Mouse (Mus musculus) forelimb bud, embryonic 11.5 days (tissue): ENCODE measurements around the gene Neil1.

Experiments used
- DNase-seq: peaks from one replicate; pipeline ENCODE4 v3.0.0-alpha.2; 2012; ENCODE audit warnings: low read depth, low spot score

Gene Neil1

DNA sequence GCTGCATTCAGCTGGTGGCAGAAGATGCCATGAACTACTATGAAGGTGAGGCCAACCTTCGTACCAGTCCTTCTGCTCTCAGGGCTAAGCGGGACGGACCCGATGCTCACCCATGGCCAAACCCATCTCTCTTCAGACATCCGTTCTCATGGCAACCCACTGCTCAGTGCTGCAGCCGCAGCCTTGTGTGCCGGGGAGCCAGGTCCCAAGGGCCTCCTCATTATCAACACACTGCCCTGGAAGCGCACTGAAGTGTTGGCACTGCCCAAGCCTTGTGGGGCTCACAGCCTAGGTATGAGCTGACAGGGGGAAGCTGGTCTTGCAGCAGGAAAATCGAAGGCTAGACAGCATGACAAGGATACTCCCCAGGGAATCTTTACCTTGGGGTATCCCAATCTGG lies 9.0 kb downstream of the Neil1 start:
- no peak for DNase-seq

DNA sequence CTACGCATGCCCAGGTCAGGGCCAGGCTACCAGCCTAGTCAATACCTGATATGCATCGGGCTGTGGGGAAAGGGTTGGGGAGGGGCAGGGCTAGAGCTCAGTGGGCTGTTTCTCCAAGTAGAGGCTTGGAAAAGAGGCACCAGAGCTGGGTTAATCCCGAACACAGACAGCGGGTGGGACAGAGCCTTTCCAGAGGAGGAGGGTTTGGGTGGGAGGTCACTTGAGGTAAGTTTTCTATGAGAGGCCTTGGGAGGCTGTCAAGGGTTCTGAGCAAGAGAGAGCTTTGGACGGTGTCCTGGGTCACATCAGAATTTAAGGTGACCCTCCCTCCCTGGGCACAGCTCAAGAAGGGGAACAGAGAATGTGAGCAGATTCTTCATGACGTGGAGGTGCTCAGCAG lies 9.6 kb downstream of the Neil1 start:
- no peak for DNase-seq

DNA sequence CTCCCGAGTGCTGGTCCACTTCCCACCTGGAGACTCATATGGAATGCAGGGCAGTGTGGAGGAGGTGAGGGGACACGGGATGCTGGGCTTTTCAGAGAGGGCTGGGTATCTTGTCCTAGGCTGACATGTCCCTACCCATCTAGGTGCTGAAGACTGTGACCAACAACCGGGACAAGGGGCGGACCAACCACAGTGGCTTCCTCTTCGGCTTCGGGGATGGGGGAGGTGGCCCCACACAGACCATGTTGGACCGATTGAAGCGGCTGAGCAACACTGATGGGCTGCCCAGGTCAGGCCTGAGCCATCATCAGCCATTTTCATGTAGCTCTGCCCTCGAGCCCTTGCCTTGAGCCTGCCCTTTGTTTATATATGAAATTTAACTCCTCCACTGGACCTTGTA lies 10.3 kb downstream of the Neil1 start:
- DNase-seq, result no peak

DNA sequence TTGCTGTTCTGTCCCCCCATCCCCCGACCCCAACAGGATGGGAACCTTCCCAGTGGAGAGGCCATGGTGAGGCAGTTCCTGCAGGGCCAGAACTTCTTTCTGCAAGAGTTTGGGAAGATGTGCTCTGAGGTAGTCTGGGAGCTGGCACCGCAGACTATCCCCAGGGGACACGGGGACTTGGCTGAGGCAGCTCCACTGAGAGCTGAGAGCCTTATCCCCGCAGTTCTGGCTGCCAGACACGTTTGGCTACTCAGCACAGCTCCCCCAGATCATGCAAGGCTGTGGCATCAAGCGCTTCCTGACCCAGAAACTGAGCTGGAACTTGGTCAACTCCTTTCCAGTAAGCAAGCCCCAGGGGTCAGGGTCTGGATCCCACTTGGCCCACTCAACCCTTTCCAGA lies 10.9 kb downstream of the Neil1 start:
- DNase-seq, result no peak

DNA sequence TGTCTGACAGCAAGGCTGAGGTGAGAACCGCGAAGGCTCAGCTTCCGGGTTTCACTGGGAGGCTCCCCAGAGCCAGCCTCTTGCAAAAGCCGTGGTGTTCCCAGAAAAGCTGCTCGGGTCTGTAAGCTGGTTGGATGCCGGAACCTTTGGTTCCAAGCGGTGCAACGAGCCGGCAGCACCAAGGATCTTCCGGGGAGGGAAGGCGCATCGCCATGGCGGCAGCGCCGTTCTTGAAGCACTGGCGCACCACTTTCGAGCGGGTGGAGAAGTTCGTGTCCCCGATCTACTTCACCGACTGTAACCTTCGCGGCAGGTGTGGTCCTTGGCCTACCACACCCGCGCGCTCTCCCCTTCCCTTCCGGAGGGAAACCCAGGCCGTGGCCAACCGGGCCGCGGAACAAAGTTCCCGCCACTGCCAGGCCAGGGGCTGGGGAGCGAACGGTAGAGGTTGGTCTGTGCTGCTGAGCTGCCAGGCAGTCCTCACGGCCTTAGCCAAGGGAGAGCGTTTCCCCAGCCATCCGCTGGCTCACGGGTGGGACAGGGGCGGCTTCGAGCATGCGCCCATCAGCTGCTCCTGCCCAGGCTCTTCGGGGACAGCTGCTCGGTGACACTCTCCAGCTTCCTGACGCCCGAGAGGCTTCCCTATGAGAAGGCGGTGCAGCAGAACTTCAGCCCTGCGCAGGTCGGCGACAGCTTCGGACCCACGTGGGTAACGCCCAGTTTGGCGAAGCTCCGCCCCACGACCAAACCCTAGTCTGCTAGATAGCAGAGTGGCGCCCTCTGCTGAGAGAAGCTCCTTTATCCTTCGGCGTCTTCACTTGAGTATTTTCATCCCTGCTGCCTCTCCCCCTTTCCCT lies 17.3 kb downstream of the Neil1 start, which contains the start of gene Man2c1:
Gene Man2c1 (plus strand): TSS at position 114 of the 857 bp plus-strand sequence.
- peak; percentile 89 for DNase-seq

DNA sequence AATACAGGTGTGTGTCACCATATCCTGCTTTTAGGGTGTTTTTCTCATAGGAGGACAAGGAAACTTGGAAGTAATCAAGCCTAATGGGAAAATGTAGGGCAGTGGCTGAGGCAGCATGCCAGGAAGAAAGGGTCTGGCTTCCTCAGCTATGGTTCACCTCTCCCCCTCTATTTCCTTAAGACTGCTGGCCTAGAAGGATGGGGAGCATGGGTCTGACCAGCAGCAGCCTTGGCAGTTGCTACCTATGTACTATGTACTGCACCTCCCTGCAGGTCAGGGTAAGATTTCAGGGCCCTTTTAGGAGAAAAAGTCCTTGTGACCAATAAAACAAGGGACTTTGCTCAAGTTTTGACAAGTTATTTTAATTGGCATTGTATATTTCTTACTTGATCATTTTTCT lies 18.5 kb downstream of the Neil1 start:
- DNase-seq, result no peak

DNA sequence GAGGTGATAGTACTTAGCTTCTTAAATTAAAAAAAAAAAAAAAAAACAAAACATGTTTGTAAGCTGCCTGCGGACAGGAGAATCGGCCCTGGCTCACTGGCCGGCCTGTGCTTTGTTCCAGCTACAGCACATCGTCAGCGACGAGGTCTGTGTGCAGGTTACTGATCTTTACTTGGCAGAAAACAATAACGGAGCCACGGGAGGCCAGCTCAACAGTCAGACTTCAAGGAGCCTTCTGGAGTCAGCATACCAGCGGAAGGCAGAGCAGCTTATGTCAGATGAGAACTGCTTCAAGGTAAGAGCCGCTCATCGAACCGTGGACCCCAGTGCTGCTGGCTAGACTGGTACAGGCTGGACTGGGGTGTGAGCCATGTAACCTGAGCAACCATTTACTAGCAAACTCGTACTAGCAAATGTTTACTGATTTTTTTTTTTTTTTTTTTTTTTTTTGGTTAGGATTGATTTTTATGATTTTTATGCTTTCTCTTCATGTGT lies 30.8 kb downstream of the Neil1 start:
- no peak for DNase-seq
